Mouse (Mus musculus) frontal cortex, adult 2 months (tissue): ENCODE measurements around the gene Grik1. TPM values are rescaled to one million over a fixed set of nuclear protein-coding genes. Genes with fewer than 3 reads are reported as not detected.

ENCODE experiments used
- DNase-seq, 2 experiments: peaks; one replicate each; pipeline ENCODE4 v3.0.0; 2022; ENCODE audit warnings: low spot score in 1 of 2; ENCODE audit errors: extremely low spot score in 1 of 2
- polyA plus RNA-seq: library from polyadenylated mRNA; depleted of rRNA; stranded (reverse); fragments of >200 nt; gene quantifications from 2 replicates; pipeline ENCODE4 v1.2.3, GENCODE M21; 2012

The Grik1 gene
- polyA plus RNA-seq, 1 experiment: 14.6 TPM

GRCm38 (mm10) chr16:87973394-87974075 lies 316.5 kb downstream of the Grik1 start:
- no peak for DNase-seq

GRCm38 (mm10) chr16:87971911-87972310 lies 318.2 kb downstream of the Grik1 start:
- DNase-seq: no peak

DNA sequence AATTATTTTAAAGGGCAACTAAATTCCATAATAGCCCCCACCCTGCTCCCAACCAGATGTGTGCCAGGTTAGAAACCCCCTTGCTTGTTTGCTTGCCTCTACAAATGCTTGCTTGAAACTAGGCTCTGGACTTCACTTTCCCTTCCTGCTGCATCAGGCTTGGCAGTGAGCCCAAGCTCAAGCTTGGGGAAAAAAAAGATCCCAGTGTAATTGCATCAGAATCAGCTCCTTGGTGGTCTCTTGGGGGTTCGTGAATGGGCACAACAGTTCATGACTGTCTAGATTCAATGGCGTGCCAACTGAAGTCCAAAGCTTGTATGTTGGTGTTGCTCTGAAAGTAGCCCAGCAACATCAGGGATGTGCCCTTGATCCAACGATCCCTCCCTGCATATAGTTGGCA lies 320.1 kb downstream of the Grik1 start:
- no peak for DNase-seq

GRCm38 (mm10) chr16:87961419-87961818 lies 328.6 kb downstream of the Grik1 start:
- DNase-seq: no peak

- DNase-seq: no peak
Observed at GRCm38 (mm10) chr16:87957449-87957848, 332.6 kb downstream of the Grik1 start.

DNA sequence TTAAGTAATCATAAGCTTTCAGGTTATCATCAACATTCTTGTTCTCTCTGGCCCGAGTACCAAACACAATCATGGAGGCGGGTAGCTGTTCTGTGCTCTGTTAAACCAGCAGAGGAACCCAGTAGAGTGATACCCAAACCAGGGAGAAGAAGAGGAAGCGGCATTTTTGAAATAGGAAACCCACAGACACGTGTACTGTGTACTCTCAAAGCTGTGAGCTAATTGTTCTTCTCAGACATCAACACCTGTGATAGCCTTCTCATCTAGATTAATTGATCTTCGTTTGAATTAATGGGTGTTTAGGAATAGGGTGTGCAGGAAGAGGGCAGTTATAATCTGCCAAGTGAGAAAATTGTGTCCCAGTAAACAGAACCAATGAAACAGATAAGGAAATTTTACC lies 333.9 kb downstream of the Grik1 start:
- DNase-seq: no peak

GRCm38 (mm10) chr16:87954715-87955441 lies 335.2 kb downstream of the Grik1 start:
- DNase-seq: no peak

GRCm38 (mm10) chr16:87953176-87953575 lies 336.9 kb downstream of the Grik1 start:
- no peak for DNase-seq

DNA sequence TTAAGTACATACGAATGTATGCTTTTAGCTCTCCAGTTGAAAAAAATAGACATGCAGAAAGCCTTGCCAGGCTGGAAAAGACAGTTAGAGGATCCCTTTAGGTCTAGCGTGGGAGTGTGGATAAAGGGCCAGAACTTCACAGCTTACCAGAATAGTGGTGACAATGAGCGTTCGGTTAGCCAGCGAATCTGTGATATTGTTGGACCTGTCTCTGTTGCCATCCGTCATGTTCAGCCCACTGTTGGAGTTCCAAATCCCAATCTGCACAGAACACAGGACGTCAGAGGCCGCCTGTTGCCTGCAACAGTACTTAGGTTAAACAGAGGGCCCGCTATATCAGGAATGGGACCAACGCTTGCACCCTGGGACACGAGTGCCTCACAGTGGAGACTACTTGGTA lies 340.2 kb downstream of the Grik1 start:
- DNase-seq: peak; percentile 46 to 51

DNA sequence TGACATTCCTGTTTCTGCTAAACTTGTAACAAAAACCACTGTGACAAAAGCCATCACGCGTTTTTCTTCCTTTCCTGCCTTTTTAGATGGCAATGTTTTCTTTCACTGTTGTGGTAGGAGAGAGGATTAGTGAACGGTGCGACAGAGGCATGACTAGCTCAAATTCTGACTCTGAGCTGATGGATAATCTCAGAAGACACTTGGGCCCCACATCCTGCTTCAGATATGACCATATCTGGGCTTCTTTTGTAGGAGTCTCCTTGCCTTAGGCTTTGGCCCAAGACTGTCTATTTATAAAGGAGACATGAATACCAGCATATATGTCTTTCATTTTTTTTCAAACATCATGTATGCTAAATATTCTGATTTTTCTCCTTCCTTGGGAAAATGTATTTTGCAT lies 341.9 kb downstream of the Grik1 start:
- DNase-seq: no peak

DNA sequence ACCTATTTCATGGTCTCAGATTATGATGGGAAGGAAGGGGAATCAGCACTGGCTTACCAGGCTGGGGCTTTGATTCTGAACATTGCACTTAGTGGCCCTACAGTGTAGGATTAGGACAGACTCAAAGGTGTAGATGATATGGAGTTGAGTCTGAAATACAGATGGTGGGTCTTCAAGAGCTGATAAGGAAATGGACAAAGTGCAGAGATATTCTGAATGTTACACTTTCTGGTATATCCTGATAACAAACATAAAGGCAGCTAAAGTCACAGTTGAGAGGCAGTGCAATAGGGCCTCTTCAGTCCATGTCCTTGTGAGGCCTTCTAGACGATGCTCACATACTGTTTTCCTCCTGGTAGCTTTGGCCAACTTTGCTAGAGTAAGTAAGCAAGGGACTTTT lies 345.7 kb downstream of the Grik1 start:
- no peak for DNase-seq

DNA sequence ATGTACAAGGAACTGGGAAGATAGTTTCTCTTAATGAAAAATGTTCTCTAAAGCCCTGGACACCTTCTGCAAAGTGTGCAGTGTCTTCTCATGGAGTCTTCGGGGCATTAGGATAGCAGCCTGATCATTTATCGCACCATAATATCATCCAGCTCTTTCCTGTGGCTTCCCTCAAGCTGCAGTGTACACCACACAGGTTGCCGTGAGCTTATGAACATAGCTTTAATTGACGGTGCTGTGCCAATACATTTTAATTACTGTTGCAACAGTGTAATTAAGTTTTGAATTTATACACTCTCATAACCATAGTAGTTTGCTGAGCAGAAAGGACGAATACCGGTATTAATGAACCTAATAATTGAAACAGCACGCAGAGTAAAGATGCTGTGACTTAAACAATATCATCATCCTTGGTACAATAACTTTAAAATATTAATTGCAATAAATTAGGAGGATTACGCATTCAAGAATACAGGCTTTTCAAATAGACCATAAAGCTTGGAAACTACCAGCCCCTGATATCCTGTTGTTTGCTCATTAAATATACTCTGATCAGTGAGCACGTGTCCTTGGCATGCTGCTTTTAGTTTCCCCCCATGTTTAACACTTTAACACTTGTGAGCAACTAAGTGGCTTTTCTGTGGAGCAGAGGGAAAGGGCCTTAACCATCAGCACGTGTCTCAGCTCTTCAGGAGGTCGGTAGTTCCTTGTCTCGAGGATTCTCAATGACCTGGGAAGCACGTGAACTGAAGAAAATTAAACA lies 347.8 kb downstream of the Grik1 start:
- DNase-seq: no peak

GRCm38 (mm10) chr16:87934685-87935084 lies 355.4 kb downstream of the Grik1 start:
- DNase-seq: no peak

GRCm38 (mm10) chr16:87931358-87931757 lies 358.7 kb downstream of the Grik1 start:
- DNase-seq: no peak

GRCm38 (mm10) chr16:87930519-87930918 lies 359.5 kb downstream of the Grik1 start:
- no peak for DNase-seq

DNA sequence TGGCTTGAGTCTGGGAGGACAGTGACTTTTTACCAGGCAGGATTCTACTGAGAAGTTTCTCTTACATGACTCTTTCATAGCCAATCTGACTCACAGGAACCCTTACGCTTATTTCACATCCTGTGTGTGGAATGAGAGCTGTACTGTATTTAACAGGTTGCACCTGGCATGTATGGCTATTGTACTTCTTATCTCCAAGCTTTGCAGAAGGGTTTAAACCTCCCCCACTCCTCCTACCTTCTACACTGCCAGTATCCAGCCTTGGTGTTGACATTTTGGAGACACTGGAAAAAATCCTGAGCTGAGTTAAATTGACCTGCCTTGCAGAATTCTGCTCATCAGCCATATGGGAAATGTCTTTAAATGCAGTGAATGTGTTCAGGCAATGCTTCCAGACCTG lies 361.4 kb downstream of the Grik1 start:
- no peak for DNase-seq

DNA sequence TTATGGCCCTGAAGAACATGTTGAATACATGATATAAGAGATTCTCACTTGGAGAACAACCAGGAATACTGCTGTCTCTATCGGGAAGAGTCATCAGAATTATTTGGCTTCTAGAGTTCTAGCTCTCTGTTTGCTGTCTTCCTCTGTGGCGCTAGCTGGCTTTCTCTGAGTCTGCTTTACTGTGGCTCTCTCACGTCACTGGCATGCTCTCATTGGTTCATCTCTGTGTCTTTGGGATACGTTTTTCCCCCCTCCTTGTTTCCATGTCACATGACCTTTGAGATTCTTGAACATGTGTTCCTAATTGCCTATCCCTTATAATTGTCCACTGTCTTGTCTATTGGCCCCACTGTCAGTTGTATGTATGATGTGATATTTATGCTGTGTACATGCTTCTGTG lies 372.2 kb downstream of the Grik1 start:
- no peak for DNase-seq

DNA sequence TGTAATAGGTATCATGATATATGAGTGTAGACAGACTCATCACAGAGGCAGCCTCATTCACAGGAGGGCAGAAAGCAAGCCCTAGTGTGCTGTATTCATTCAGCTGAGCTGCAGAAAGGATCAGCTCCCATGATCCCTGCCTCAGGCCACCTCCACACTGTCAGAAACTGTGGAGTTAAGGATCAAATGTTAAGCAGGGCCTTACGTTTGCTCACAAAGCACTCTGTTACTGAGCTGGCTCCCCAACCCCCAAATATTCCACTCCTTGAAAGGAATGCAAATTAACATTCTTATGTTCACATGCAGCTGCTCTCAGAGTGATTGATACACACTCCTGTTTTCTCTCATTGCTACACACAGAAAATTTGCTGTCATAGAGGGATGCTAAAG lies 372.9 kb downstream of the Grik1 start:
- DNase-seq: no peak

GRCm38 (mm10) chr16:87916209-87917156 lies 373.6 kb downstream of the Grik1 start:
- DNase-seq: no peak

- peak in 1 of 2 experiments; percentile 17 for DNase-seq
Observed at GRCm38 (mm10) chr16:87915156-87915555, 374.9 kb downstream of the Grik1 start.
